Mouse (Mus musculus) hindbrain, embryonic 16.5 days (tissue): ENCODE measurements around the gene Defa31. TPM values are rescaled to one million over a fixed set of nuclear protein-coding genes. Genes with fewer than 3 reads are reported as not detected.
"Not testable (repeated sequence)": the region's sequence is repeated elsewhere in the genome, so short reads cannot be mapped to it uniquely, and the experiment has no call there.

ENCODE experiments used
- ATAC-seq: fragments of 200-750 bp; cut with Nextera tagmentation; 2 replicates; pipeline ENCODE4 v1.8.0; 2017; ENCODE audit warnings: moderate TSS enrichment, moderate library complexity
- H3K27ac ChIP-seq: fragments of 300-500 bp; sonication (generic); 2 replicates; pipeline ENCODE4 v1.5.1; 2014; ENCODE audit warnings: low read depth, mild to moderate bottlenecking, control low read depth, low read length, moderate library complexity
- H3K27me3 ChIP-seq: fragments of 300-500 bp; sonication (generic); replicated peaks from 2 replicates; pipeline ENCODE4 v1.6.1; 2014; ENCODE audit warnings: low read length; ENCODE audit not compliant: control insufficient read depth, insufficient read depth
- H3K36me3 ChIP-seq: fragments of 300-500 bp; sonication (generic); 2 replicates; pipeline ENCODE4 v1.6.1; 2014; ENCODE audit warnings: mild to moderate bottlenecking, low read length, moderate library complexity, mixed read lengths; ENCODE audit not compliant: control insufficient read depth, insufficient read depth
- H3K4me1 ChIP-seq: fragments of 300-500 bp; sonication (generic); 2 replicates; pipeline ENCODE4 v1.6.1; 2014; ENCODE audit warnings: low read depth, low read length; ENCODE audit not compliant: control insufficient read depth, insufficient read depth
- H3K4me2 ChIP-seq: fragments of 300-500 bp; sonication (generic); 2 replicates; pipeline ENCODE4 v1.6.1; 2014; ENCODE audit warnings: mild to moderate bottlenecking, low read length, control low read depth, moderate library complexity
- H3K4me3 ChIP-seq: fragments of 300-500 bp; sonication (generic); 2 replicates; pipeline ENCODE4 v1.5.1; 2014; ENCODE audit warnings: mild to moderate bottlenecking, low read length, control low read depth, moderate library complexity
- H3K9ac ChIP-seq: fragments of 300-500 bp; sonication (generic); 2 replicates; pipeline ENCODE4 v1.6.1; 2014; ENCODE audit warnings: low read depth, mild to moderate bottlenecking, control low read depth, low read length, moderate library complexity
- H3K9me3 ChIP-seq: fragments of 300-500 bp; sonication (generic); 2 replicates; pipeline ENCODE4 v1.6.1; 2014; ENCODE audit warnings: mild to moderate bottlenecking, low read length, moderate library complexity; ENCODE audit not compliant: control insufficient read depth
- WGBS: fragments of 180-500 bp; shearing (Covaris S2); extraction: QIAGEN DNeasy Blood & Tissue Kit; methylation state at CpG from one replicate; pipeline ENCODE4 v1.1.7; 2014; 5-methylcytosine and 5-hydroxymethylcytosine counted together
- polyA plus RNA-seq: library from polyadenylated mRNA; unstranded; fragments of >200 nt; fragmentation: Nextera tagmentation; extraction: Ambion mirVana; gene quantifications from 2 replicates; pipeline ENCODE4 v1.2.1, GENCODE M21; 2015

Gene Defa31
- not detected in 2 replicates for polyA plus RNA-seq

GRCm38 (mm10) chr8:21191314-21191713 is at the start of gene Defa31:
TSS of gene Defa31 (plus strand) at chr8:21191614.
- not testable (repeated sequence) for H3K4me2 ChIP-seq, H3K9me3 ChIP-seq, ATAC-seq, H3K4me3 ChIP-seq, H3K36me3 ChIP-seq, H3K27me3 ChIP-seq, H3K4me1 ChIP-seq, H3K9ac ChIP-seq, H3K27ac ChIP-seq
- WGBS, result no CpG with 5 or more reads among the region's 1 CpGs

GRCm38 (mm10) chr8:21161977-21162376 is 29.4 kb upstream of the Defa31 start, which contains the start of gene Defa22:
TSS of gene Defa22 (plus strand) at chr8:21162277.
- H3K27me3 ChIP-seq, H3K4me1 ChIP-seq, H3K36me3 ChIP-seq, H3K4me3 ChIP-seq, H3K9ac ChIP-seq, ATAC-seq, H3K27ac ChIP-seq, H3K4me2 ChIP-seq, H3K9me3 ChIP-seq: not testable (repeated sequence)
- no CpG with 5 or more reads among the region's 1 CpGs for WGBS

GRCm38 (mm10) chr8:21201261-21201660 is 9.8 kb downstream of the Defa31 start, which contains the start of gene Gm15293:
TSS of gene Gm15293 (plus strand) at chr8:21201561.
- not testable (repeated sequence) for H3K9ac ChIP-seq, H3K4me1 ChIP-seq, H3K36me3 ChIP-seq, H3K27ac ChIP-seq, H3K27me3 ChIP-seq, ATAC-seq, H3K4me2 ChIP-seq, H3K4me3 ChIP-seq, H3K9me3 ChIP-seq
- WGBS, result no CpG with 5 or more reads among the region's 1 CpGs

Other genes starting within 250 kb of the Defa31 start
- gene AY761185, start 246.9 kb upstream of the Defa31 start, polyA plus RNA-seq, result not detected in 2 replicates
- gene Defa21, start 166.1 kb upstream of the Defa31 start, polyA plus RNA-seq, result not detected in 2 replicates
- not detected in 2 replicates for gene Defa23, start 136.6 kb upstream of the Defa31 start, polyA plus RNA-seq
- gene Defa35, start 126.6 kb upstream of the Defa31 start, polyA plus RNA-seq, result not detected in 2 replicates
- gene Defa25, start 107.2 kb upstream of the Defa31 start, polyA plus RNA-seq, result not detected in 2 replicates
- not detected in 2 replicates for gene Gm14851, start 95.6 kb upstream of the Defa31 start, polyA plus RNA-seq
- gene Defa30, start 57.0 kb upstream of the Defa31 start, polyA plus RNA-seq, result not detected in 2 replicates
- gene Defa22, start 29.3 kb upstream of the Defa31 start, polyA plus RNA-seq, result not detected in 2 replicates
- not detected in 2 replicates for gene Gm15293, start 9.9 kb downstream of the Defa31 start, polyA plus RNA-seq
- gene Gm15292, start 58.1 kb downstream of the Defa31 start, polyA plus RNA-seq, result not detected in 2 replicates
- gene Defa27, start 123.9 kb downstream of the Defa31 start, polyA plus RNA-seq, result not detected in 2 replicates
- not detected in 2 replicates for gene Defa29, start 135.4 kb downstream of the Defa31 start, polyA plus RNA-seq
- gene Defa2, start 186.9 kb downstream of the Defa31 start, polyA plus RNA-seq, result not detected in 2 replicates
- gene Defa33, start 200.2 kb downstream of the Defa31 start, polyA plus RNA-seq, result not detected in 2 replicates
- not detected in 2 replicates for gene Defa36, start 235.8 kb downstream of the Defa31 start, polyA plus RNA-seq